Comparison of ENCODE assay signal across 25 mouse cellular contexts in the genomic region with DNA sequence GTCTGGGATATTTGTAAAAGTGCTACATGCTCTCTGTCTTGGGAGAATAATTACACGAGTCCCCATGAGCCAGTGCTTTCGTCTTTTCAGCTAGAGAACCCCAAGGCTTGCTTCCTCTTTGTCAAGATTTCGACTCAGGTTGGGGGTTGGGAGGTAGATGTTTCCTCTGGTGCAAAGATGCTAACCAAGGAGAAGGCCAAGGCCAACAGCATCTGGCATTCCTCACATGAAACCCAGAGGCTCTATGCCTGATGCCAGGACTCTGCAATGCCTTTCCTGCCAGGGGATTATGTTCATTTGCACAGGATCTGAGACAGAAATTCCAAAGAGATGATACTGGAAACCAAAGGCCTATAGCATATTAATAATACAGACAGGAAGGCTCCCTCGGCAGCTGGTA.
DNase-seq lines count a peak whose midpoint lies in the region; ATAC-seq and TF ChIP-seq lines count a peak whose summit lies in the region.
"Had no signal": no experiment of that assay in that cellular context is flagged by ENCODE, and none has a peak within 500 bp of the region (broad histone marks: within the 10 kb centered on the region; RNA-seq: fewer than 3 reads in every experiment).

No protein-coding gene starts in this region.

- H3K9ac ChIP-seq in lung, embryonic 14.5 days, result no peak overlapping the region
- H3K9ac ChIP-seq: embryonic facial prominence, embryonic 15.5 days; forebrain, embryonic 15.5 days; liver, postnatal 0 days; stomach, embryonic 15.5 days had no signal

- peak; percentile 21 for DNase-seq in adrenal gland, adult 8-10 months
- DNase-seq in adrenal gland, adult 18-20 months (ENCODE audit: low spot score in 2 of 2), result no peak
- peak; percentile 20 for DNase-seq in lung, embryonic 14.5 days
- no peak for DNase-seq in lung, postnatal 4 days
- peak; percentile 29 for DNase-seq in adrenal gland, postnatal 14 days
- no peak for DNase-seq in ovary, postnatal 14 days (ENCODE audit: low spot score)
- DNase-seq: B cell, adult 2 months; cerebellum, adult 11-12 months; cerebellum, postnatal 10 days; gastrocnemius, postnatal 14 days; heart, adult 11 months; liver, postnatal 0 days; lung, postnatal 10 days; right cerebral cortex, adult 18-20 months; right cerebral cortex, postnatal 4 days; thymus, adult 2 months; thymus, postnatal 4 days had no signal

- no peaks in the 10 kb centered on the region for H3K27me3 ChIP-seq in lung, embryonic 14.5 days (ENCODE audit: insufficient read depth, low read length)
- H3K27me3 ChIP-seq: embryonic facial prominence, embryonic 15.5 days; forebrain, embryonic 15.5 days had no signal

- no peak for ATAC-seq in lung, embryonic 14.5 days (ENCODE audit: insufficient read depth)
- no peak for ATAC-seq in frontal cortex, adult (ENCODE audit: low TSS enrichment)
- ATAC-seq: forebrain, embryonic 15.5 days; liver, postnatal 0 days had no signal

- no peak overlapping the region for H3K27ac ChIP-seq in lung, embryonic 14.5 days (ENCODE audit: low read depth)
- H3K27ac ChIP-seq: embryonic facial prominence, embryonic 15.5 days; forebrain, embryonic 15.5 days; kidney, postnatal 0 days; left cerebral cortex, adult 2 months; stomach, embryonic 15.5 days had no signal

- no peak overlapping the region for H3K4me2 ChIP-seq in lung, embryonic 14.5 days
- H3K4me2 ChIP-seq: embryonic facial prominence, embryonic 15.5 days; forebrain, embryonic 15.5 days; heart, embryonic 11.5 days; midbrain, embryonic 11.5 days; stomach, embryonic 15.5 days had no signal

- no peak for TF ChIP-seq CTCF in lung, embryonic 14.5 days (IDR thresholded peaks at IDR 0.05; ENCODE audit: low read depth)

- H3K36me3 ChIP-seq in lung, embryonic 14.5 days (ENCODE audit: insufficient read depth), result no peaks in the 10 kb centered on the region
- H3K36me3 ChIP-seq: embryonic facial prominence, embryonic 15.5 days; forebrain, embryonic 15.5 days; stomach, embryonic 15.5 days had no signal

- no peaks in the 10 kb centered on the region for H3K9me3 ChIP-seq in lung, embryonic 14.5 days (ENCODE audit: low read depth, low read length)
- H3K9me3 ChIP-seq: embryonic facial prominence, embryonic 15.5 days; forebrain, embryonic 15.5 days; stomach, embryonic 15.5 days had no signal

- WGBS in lung, embryonic 14.5 days, result 39% methylated on average over 4 of the region's 4 CpGs

- peaks cover 3% of the 10 kb centered on the region; the same call in 1 of the 2 replicates for H3K4me1 ChIP-seq in lung, embryonic 14.5 days (ENCODE audit: insufficient read depth)

- no peak overlapping the region for H3K4me3 ChIP-seq in lung, embryonic 14.5 days (ENCODE audit: low read depth, low read length)
- H3K4me3 ChIP-seq: embryonic facial prominence, embryonic 15.5 days; forebrain, embryonic 15.5 days; left cerebral cortex, adult 2 months; stomach, embryonic 15.5 days had no signal

Comparison
In these comparisons a context has a peak if more than half of its experiments do, and no peak if none do; other contexts are left out.
1. DNase-seq: peak in adrenal gland, adult 8-10 months (single experiment), lung, embryonic 14.5 days (single experiment) and adrenal gland, postnatal 14 days (single experiment); none in adrenal gland, adult 18-20 months (0 of 2), lung, postnatal 4 days (0 of 2) and ovary, postnatal 14 days (single experiment).